Mouse (Mus musculus): ENCODE results near the gene Gm43518. TPM values are rescaled to one million over a fixed set of nuclear protein-coding genes. Genes with fewer than 3 reads are reported as not detected.

Gene Gm43518
- total and polyA plus RNA-seq, 3 experiments, result 2.1 to 3.6 TPM; not detected in 1

DNA sequence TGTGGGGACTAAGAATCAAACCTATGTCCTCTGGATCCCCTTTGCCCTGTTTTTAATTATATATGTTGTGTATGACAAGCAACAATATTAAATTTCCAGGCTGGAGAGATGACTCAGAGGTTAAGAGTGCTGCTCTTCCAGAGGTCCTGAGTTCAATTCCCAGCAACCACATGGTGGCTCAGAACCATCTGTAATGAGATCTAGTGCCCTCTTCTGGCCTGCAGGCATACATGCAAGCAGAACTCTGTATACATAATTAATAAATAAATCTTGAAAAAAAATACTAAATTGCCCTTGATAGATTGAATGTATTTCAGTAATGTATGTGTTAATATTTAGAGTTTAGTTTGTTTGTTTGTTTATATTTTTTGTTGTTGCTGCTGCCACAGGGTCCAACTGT, 5.7 kb downstream of the Gm43518 start:
- Histone ChIP-seq H3K79me2 (ENCODE audit: control insufficient read depth, insufficient read depth, low read length, poor library complexity) (peaks cover 17% of the 10 kb centered on the region), H3K9me3 (replicated peaks; ENCODE audit: insufficient read depth, low read length) (no peaks in the 10 kb centered on the region), H3K36me3 (ENCODE audit: control insufficient read depth in 1 of 2, insufficient read depth in 2 of 2, low read length in 2 of 2) (peaks cover 0 to 15% of the 10 kb centered on the region in 2 experiments; a peak in 2 of 4 replicates), H3K27me3 (ENCODE audit: control insufficient read depth in 1 of 2, insufficient read depth in 2 of 2, low read length in 2 of 2) (no peaks in the 10 kb centered on the region), H3K27ac (ENCODE audit: control insufficient read depth, low read depth, low read length) (peak overlapping the region; percentile 99), H3K4me3 (ENCODE audit: control insufficient read depth in 1 of 2, insufficient read depth in 1 of 2, low read depth in 2 of 2, low read length in 2 of 2) (no peak overlapping the region), H3K9ac (ENCODE audit: control insufficient read depth, low read depth, low read length, poor library complexity, severe bottlenecking) (peak overlapping the region; percentile 84), H3K4me1 (ENCODE audit: control insufficient read depth in 1 of 2, insufficient read depth in 2 of 2, low read length in 2 of 2) (peaks cover 0 to 19% of the 10 kb centered on the region in 2 experiments; a peak in 2 of 4 replicates)
- DNase-seq (ENCODE audit: low read depth, low spot score), result no peak
- TF ChIP-seq CTCF (IDR thresholded peaks at IDR 0.05 in 2 of 3, conservative IDR thresholded peaks at IDR 0.05 in 1 of 3; ENCODE audit: control insufficient read depth in 1 of 3, insufficient read depth in 1 of 3, low read depth in 2 of 3, low read length in 3 of 3, poor library complexity in 1 of 3, severe bottlenecking in 1 of 3), result peak in 2 of 3 experiments; percentile 44 to 49; a peak in 4 of 6 replicates
- no peak for TF ChIP-seq USF2 (IDR thresholded peaks at IDR 0.05; ENCODE audit: borderline replicate concordance in 1 of 2, insufficient read depth in 1 of 2, low read depth in 1 of 2, low read length in 2 of 2)
- TF ChIP-seq RCOR1 (IDR thresholded peaks at IDR 0.05; ENCODE audit: low read depth, low read length), result no peak
- no peak for TF ChIP-seq ZMIZ1 (IDR thresholded peaks at IDR 0.05; ENCODE audit: low read depth, low read length)
- no peak for TF ChIP-seq BHLHE40 (IDR thresholded peaks at IDR 0.05; ENCODE audit: borderline replicate concordance, low read depth, low read length)
- TF ChIP-seq TAL1 (IDR thresholded peaks at IDR 0.05; ENCODE audit: low read length), result no peak
- TF ChIP-seq ZC3H11A (IDR thresholded peaks at IDR 0.05; ENCODE audit: low read depth, low read length), result no peak
- no peak for TF ChIP-seq ZKSCAN1 (IDR thresholded peaks at IDR 0.05; ENCODE audit: low read depth, low read length)
- TF ChIP-seq MXI1 (IDR thresholded peaks at IDR 0.05; ENCODE audit: low read depth, low read length), result no peak
- TF ChIP-seq ZNF384 (IDR thresholded peaks at IDR 0.05; ENCODE audit: low read depth, low read length), result 0 out of 2 replicates have a peak, but pooled peaks have one; percentile 12
- no peak for TF ChIP-seq TBP (IDR thresholded peaks at IDR 0.05; ENCODE audit: low read depth, low read length)
- TF ChIP-seq MEF2A (IDR thresholded peaks at IDR 0.05; ENCODE audit: extremely low read depth, insufficient replicate concordance, low read depth, low read length, poor library complexity, severe bottlenecking), result no peak
- TF ChIP-seq EP300 (IDR thresholded peaks at IDR 0.05; ENCODE audit: low read depth in 1 of 2, low read length in 2 of 2), result no peak
- TF ChIP-seq ETS1 (IDR thresholded peaks at IDR 0.05; ENCODE audit: low read depth, low read length), result no peak
- no peak for TF ChIP-seq ELF1 (IDR thresholded peaks at IDR 0.05; ENCODE audit: low read depth, low read length)
- TF ChIP-seq CHD2 (IDR thresholded peaks at IDR 0.05; ENCODE audit: low read length), result no peak
- TF ChIP-seq USF1 (IDR thresholded peaks at IDR 0.05; ENCODE audit: low read depth, low read length), result no peak
- TF ChIP-seq TCF12 (IDR thresholded peaks at IDR 0.05; ENCODE audit: low read depth, low read length), result no peak
- TF ChIP-seq POLR2AphosphoS5 (IDR thresholded peaks at IDR 0.05; ENCODE audit: borderline replicate concordance, low read depth, low read length), result no peak
- TF ChIP-seq MAFK (IDR thresholded peaks at IDR 0.05; ENCODE audit: borderline replicate concordance, low read depth, low read length), result no peak
- TF ChIP-seq E2F4 (IDR thresholded peaks at IDR 0.05; ENCODE audit: borderline replicate concordance, low read depth, low read length), result no peak
- peak; percentile 12; the same call in 1 of the 2 replicates for TF ChIP-seq CHD1 (IDR thresholded peaks at IDR 0.05; ENCODE audit: low read depth, low read length)
- no peak for TF ChIP-seq POLR2AphosphoS2 (IDR thresholded peaks at IDR 0.05; ENCODE audit: low read length)
- no peak for TF ChIP-seq MAZ (IDR thresholded peaks at IDR 0.05; ENCODE audit: low read depth, low read length)
- no peak for TF ChIP-seq SIN3A (IDR thresholded peaks at IDR 0.05; ENCODE audit: low read length)
- no peak for TF ChIP-seq JUND (IDR thresholded peaks at IDR 0.05; ENCODE audit: low read depth, low read length)
- TF ChIP-seq MYB (IDR thresholded peaks at IDR 0.05; ENCODE audit: low read depth, low read length), result no peak
- TF ChIP-seq NRF1 (IDR thresholded peaks at IDR 0.05; ENCODE audit: insufficient read depth, low read depth, low read length, poor library complexity, severe bottlenecking), result no peak
- TF ChIP-seq SMC3 (IDR thresholded peaks at IDR 0.05; ENCODE audit: low read depth, low read length), result no peak
- TF ChIP-seq GABPA (IDR thresholded peaks at IDR 0.05; ENCODE audit: low read depth, low read length), result no peak
- TF ChIP-seq UBTF (IDR thresholded peaks at IDR 0.05; ENCODE audit: borderline replicate concordance, insufficient read depth, low read depth, low read length), result no peak
- no peak for TF ChIP-seq HCFC1 (IDR thresholded peaks at IDR 0.05; ENCODE audit: low read depth, low read length)
- peak; percentile 88; the same call in 1 of the 2 replicates for TF ChIP-seq MYC (IDR thresholded peaks at IDR 0.05; ENCODE audit: low read depth, low read length)

Data from MEL (cell line).